Mouse (Mus musculus) layer of hippocampus, adult 9-11 months (tissue): Measurements from ENCODE around the gene Ctps.
"Not testable (repeated sequence)": the region's sequence is repeated elsewhere in the genome, so short reads cannot be mapped to it uniquely, and the experiment has no call there.

Experiments
- DNase-seq: peaks from one replicate; pipeline ENCODE4 v3.0.0; 2022

Ctps gene

DNA sequence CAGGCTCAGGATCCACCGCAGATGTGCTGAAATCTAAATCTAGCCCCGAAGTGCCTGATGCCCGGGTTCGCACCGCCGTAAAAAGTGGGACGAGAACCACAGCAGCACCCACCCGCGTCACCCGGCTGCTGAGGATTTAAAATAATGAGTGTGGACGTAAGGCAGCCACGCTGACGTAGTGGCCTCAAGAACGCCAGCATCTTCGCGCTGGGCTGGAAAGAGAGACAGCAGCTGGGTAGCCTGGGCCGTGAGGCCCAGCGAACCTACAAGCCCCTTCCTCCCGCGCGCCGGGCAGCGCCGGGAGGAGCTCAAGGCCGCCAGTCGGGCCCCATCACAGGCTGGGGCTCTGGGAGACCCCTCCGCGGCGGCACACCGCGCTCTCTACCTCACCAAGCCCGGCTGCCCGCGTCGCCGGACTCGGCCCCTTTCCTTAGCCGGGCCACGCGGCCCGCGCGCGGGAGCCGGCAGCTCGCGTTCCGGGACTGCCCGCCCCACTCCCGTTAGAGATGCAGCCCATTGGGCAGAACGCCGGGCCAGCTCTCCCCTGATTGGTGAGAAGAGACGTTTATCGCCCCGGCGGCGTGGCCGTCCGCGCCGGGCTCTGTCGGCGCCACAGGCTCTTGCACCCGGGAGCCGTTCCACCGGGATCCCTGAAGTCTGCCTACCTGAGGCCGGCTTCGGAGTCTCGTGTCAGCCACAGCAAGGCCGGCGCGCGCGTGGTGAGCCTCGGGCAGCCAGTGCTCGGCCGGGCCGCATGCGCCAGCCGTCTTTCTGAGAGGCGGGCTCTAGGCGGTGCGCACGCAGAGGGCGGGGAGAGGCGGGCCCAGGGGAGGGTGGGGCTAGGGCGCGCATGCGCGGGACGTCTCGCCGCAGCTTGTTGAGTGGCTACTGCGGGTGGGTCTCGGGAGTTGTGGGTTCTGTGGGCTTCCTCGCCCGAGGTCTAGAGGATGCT is at the start of gene Ctps:
TSS of gene Ctps (minus strand) at position 791 of the 952 bp plus-strand sequence.
- peak; percentile 93 for DNase-seq

DNA sequence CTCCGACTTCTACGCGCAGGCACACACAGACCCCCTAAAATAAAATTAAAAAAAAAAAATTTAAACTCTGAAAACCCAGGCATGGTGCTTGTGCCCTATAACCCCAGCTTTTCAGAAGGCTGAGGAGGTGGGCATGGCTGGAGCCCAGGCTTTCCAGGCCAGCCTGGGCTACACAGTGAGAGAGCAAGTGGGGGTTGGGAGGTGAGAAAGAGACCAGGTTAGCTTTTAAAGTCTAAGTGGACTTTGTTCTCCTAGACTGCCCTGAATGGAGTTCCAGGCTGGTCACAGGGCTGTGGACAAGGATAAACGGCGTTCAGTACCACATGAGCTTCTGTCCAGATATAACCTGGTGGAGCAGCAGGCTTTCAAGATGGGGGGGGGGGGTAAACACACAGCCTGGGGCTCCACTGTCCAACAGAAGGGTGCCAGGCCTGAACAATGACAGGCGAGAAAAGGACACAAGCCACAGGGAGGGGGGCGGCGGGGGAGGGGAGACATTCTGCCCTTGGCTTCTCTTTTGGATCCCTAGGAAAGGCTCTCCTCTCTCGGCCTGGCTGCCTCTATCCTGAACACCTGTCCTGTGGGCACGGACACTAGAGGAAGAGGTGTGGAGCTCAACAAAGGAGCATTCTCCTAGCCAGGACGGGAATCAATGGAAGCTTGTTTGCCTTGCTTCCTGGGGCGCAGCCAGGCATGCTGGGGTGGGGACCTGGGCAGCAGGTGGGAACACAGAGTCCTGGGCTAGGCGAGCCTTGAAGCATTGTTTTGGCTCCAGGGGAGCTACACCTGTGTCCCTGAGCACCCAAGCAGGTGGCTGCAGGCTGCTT is 46.3 kb upstream of the Ctps start:
- no peak for DNase-seq

DNA sequence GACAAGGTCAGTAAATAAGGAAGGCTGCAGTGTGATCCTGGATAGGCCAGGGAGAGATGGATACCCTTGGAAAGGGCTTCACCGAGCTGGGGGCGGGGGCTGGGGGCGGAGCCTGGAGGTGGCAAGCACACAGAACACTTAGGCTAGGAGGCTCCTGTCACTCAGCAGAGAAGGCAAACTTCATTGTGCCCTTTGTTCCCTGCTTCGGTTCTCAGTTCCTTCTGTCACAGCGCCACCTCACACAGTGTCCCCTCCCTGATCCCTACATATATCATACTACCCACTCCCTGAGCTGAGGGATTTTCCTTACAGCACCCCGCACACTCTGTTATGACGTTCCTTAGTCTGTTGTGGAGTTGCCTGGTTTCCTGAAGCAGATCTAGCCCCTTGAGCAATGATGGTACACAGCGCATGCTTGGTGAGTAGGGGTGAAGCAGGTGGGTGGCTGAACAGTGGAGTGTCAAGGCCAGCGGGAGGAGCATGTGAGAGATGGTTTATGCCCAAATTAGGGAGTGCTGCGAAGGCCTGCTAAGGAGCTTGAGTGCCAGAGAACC is 45.5 kb upstream of the Ctps start:
- DNase-seq, result no peak

DNA sequence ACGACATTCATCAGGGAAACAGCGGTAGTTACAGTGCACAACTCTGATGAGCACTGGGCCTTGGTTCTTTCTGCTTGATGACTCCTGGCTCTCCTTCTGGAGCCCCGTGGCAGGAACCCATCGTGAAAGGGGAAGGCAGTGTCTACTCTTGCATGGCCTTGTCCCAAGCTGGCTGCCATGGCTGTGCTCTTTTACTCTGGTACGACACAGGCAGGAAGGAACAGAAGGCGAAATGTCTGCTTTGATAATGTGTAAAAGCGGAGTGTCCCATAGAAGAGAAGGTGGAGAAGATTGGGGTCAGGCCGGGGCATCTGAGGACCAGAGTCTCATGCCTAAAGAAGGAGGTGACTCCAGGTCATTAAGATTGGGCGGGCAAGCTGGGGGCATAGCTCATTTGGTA is 44.6 kb upstream of the Ctps start:
- no peak for DNase-seq

DNA sequence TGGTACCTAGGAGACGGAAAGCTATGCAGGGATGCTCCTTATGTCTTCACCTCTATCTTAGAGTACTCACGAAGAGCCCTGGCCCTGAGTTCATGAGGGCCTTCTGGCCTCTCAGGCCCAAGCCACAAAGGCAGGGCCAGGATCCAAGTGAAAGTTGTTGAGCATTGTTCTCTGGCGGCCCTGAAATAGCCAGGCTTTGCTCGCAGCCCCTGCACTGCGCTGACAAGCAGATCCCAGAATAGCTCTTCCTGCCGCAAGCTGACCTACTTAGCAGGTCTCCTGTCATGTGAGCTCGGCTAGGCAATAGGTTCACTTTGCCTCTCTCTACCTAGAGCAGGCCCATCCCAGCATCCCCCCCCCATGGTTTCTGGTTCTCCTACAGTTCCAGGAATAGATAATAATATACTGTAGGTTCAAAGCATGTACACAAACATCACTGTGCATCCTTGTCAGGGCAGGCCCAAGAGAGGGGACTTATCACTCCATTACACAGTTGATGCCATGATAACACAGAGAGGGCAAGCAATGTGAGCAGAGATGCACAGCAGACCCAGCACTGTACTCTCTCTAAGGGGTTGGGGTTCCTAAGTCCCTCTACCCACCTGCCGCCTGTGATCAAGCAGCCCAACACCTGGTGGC is 43.7 kb upstream of the Ctps start:
- DNase-seq, result peak; percentile 81

DNA sequence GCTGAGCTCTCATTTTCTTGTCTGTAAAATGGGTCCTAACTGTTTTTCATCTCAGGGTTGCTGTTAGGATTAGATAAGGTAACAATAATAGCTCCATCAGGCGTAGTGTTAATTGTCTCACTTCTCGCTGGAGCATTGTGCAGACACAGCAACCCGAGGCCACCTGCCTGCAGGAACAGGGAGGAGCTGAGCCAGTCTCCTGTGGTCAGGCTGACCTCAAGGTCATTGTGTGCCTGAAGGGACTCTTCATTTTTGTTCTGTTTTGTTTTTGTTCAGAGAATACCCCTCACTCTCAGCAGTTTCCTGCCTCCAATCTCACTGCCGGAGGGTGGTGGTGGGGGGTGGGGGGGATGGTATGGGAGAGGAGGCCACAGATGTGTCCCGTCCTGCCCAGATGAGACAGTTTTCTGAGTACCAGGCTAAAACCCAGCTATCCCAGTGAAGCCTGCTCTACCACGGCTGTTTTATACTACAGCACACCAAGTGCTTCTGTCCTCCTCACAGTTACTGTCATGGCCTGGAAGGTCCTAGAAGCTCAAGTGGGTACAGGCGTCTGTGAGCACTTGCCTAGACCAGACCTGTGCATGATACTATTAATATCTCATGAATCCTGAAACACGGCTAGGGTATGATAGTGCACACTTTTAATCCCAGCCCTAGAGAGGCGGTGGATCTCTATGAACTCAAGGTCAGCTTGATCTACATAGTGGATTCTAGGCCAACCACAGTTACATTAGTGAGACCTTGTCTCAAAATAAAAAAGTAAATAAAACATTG is 42.4 kb upstream of the Ctps start:
- DNase-seq, result no peak

DNA sequence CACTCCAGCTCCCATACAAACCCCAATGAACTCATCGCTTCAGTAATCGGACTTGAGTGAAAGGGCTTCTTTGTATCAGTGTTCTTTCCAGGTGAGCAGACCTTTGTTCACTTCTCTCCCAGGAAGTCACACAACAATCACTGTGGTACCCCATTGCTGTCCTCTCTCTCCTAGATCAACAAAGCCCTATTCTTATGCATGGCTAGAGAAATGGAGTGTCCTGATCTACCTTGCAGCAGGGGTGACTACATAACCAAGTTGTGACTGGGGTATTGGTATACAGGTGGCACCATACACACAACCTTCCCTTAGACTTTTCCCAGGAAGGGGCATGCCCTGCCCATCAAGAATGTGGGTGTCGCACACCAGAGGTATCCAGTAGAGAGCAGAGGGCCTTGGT is 40.9 kb upstream of the Ctps start:
- no peak for DNase-seq

DNA sequence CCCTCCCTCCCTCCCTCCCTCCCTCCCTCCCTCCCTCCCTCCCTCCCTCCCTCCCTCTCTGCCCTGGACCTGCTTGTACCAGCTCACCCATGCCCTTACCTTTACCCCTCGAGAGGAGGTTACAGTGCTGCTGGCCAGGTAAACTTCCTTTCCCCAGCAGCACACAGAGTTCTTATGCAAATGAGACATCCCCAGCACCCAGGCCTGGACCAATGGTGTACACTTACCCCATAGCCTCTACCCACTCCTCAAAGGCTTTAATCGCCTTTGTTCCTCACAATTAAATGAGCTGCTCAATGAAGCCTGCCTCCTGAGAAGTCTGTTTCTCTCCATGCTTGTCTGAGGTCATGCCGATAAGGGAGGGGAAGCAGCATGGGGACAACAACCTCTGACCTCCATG is 36.9 kb upstream of the Ctps start:
- DNase-seq, result no peak

DNA sequence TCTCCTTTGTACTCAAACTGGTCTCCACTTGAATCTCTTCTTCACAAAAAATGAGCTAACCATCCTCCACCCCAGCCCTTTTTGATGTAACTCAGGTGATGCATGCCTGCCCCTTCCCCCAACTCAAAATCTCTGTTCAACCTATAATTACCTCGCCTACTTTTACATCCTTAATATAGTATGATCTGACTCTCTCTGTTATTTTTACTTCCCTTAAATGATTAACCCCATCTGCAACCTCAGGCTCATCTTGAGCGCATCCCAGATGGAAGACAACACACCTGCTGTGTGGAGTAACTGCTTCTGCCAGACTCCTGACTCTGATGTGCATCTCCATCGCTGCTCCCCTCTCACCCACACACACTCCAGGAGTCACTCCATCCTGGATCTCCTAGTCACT is 32.6 kb upstream of the Ctps start:
- DNase-seq, result no peak

DNA sequence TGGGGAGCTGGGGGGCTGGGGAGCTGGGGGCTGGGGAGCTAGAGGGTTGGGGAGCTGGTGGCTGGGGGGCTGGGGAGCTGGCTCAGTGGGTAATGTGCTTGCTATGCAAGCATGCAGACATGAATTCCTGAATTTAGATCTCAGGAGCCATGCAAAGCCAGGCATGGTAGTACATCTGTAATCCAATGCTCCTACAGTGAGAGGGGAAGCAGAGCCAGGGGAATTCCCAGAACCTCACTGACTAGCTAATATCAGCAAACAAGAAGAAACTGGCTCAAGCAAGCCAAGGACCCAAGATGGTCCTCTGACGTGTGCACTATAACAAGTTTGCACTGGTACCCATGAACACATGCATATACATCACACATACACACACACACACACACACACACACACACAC is 31.7 kb upstream of the Ctps start:
- no peak for DNase-seq

DNA sequence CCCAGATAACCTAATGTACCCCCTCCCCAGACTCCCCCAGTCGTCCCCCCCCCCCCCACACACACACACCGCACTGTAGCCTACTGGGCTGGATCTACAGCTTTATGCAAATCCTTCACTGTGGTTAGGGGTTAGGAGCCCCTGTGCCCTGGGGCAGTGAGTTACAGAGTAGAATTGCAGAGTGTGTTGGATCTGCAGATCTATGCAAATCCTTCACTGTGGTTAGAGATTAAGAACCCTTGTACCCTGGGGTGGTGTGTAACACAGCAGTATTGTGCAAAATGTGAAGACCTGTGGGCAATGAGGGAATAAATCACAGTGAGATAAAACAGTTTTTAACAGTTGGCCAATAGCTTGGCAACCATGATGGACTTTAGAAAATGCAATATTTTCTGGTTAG is 28.8 kb upstream of the Ctps start:
- DNase-seq, result no peak

DNA sequence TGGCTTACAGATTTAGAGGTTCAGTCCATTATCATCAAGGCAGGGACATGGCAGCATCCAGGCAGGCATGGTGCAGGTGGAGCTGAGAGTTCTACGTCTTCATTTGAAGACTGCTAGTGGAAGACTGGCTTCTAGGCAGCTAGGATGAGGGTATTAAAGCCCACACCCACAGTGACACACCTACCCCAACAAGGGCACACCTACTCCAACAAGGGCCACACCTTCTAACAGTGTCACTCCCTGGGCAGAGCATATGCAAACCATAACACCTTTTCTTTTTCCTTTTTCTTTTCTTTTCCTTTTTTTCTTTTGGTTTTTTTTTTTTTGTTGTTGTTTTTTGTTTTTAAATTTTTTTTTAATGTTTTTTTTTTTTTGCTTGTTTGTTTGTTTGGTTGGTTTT is 26.1 kb upstream of the Ctps start:
- not testable (repeated sequence) for DNase-seq

DNA sequence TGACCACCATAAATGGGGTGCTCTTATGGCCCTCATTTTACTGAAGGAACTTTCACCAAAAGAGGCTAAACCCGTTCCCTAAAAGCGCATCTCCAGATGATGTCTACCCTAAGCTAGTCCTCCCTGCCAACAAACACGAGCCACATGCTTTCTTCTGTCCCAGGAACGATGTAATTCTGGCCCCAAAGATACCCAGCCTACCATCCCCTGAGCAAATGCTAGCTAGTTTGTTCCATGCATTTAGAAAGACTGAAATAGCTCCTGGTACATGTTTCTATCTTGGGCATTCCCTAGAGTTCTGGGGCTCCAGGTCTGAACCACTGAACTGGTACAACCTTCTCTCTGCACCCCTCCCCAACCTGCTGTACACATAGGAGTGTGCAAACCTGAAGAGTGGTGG is 20.9 kb upstream of the Ctps start:
- DNase-seq, result no peak

DNA sequence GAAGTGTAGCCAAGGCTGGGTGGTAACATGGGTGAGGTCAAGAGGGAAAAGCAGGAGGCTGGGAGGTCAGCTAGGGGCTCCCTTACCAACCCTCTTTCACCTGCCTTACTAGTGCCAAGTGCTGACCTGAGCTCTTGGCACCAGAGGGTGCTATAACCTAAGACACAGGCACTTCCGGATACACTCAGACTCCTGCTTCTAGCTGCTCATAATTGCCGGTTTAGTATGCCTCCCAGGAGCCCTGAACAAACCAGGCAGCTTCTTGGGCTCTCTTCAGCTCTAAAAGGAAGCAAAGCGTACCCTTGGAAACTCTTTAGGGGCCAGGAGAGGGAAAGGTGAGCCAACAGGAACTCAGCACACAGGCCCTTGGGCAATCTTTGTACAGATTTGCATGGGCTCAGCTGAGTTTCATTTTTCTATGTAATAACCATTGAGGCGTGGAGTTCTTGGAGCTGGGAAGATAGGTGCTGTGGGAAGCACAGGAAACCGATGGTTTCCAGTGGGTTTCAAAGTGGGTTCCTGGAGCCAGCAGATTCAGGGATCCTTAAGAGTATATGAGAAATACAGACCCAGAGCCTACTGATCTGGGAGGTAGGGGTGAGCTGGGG is 19.8 kb upstream of the Ctps start:
- peak; percentile 62 for DNase-seq

DNA sequence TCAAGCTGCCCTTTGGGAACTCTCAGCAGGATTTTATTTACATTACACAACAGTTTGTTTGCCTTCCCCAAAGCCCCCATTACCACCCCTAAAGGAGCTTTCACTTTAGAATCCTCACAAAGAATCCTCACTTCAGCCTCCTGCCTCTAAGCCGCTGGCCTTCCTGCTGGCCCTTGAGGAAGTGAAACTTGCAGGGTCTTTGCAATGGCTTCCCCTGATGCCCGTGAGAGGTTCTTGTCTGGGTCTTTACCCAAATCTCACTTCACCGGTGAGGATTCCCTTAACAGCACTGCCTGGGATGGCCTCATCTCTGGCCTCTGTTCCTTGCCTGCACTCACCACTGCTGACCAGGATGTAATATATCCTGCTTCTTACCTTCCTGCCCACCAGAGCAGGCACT is 19.0 kb upstream of the Ctps start:
- no peak for DNase-seq

DNA sequence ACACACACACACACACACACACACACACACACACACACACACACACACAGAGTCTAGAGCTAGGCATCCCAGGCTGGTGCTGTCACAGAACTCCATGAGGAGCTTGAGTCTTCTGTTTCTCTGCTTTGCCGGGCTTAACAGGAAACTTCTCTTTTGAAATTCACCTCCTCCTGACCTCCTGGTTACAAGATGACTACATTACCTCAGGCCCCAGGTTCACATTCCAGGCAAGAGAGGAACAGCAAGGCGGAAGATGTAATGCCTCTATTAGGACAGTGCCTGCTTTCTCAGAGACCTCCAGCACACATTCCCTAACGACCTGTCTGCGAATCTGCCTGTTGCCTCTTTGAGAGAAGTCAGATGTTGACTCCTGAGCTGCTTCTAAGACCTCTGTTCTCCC is 18.4 kb upstream of the Ctps start, which contains the start of gene Gm8439:
TSS of gene Gm8439 (plus strand) at position 301 of the 400 bp plus-strand sequence.
- no peak for DNase-seq

DNA sequence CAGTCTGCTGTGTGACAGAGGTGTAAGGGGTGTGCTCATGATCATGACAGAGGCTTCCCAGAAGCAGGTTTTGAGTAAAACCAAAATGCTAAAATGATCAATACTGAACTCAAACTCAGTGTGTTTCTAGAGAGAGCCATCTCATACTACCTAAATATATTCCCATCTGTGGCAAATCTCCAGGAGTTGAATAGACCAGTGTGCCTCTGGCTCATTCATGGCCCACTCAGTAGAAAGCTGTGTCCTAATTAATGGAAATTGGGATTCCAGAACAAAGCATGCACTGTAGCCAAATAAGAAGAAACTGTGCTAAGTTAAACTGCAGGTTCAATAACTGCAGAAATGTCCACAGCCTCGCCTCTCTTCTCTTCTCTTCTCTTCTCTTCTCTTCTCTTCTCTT is 16.9 kb upstream of the Ctps start:
- no peak for DNase-seq

DNA sequence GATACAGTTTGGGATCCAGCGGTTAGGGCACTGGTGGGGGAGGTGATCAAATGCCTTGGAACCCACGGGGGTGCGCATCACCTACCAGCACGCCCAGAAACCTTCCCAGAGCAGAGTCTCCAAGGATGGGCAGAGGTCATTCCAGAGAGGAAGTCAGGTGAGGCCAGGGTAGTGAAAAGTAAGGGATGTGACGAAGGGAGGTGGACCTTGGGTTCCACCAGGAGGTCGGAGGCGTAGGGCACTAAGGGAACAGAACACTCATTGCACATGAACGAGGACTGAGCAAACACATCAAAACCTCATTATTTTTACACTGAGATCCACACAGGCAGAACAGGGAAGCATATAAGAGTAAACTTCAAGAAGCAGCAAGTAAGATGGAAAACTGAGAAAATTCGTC is 11.6 kb upstream of the Ctps start:
- no peak for DNase-seq

DNA sequence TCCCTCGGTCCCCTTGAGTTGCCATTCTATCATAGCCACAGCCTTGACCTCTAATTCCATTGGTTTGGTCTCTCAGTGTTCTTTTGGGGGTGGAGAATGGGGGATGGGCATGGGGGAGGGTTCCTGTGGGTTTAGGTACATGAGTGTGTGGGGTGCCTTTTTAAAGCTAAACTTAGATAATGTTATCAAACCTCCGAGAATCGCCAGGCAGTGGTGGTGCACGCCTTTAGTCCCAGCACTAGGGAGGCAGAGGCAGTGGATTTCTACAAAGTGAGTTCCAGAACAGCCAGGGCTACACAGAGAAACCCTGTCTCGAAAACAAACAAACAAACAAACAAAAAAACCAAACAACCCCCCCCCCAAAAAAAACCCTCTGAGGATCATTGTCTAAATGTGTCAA is 10.8 kb upstream of the Ctps start:
- DNase-seq, result no peak

DNA sequence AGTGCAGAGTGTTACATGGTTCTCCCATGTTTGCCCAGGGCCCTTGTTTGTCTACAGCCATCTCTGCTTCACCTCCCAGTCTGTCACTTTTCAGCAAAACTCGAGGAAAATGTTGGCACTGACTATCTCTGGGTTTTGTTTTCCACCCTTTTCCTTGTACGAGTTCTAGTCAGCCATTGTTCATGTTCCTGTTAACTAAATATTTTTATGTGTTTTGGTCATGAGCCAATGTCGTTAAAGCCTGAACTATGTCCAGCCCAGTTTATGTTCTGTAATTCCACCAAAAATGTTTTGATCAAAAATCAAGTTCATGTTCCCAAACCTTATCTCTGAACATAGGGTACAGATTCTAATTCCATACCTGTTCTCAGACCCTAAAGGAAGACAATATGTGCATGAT is 1.6 kb upstream of the Ctps start:
- no peak for DNase-seq

DNA sequence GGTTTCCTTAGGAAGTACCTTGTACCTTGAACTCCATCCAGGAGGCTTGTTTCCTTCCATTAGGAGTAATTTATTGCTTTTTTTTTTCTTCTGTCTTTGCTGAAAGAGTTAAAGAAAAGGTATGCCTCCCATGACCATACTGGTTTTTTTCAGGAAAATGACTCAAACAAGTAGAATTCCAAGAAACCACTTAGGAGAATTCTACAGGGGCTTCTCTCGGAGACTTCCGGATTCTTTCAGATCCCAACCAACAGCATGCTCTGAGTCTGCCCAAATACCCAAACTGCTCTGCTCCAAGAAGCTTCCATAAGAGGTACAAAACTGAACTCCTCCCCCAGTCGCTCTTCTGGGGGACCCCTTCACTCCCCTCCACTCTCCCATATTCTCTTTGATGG is 991 bp upstream of the Ctps start:
- no peak for DNase-seq
